Mouse (Mus musculus) liver, embryonic 12.5 days (tissue): ENCODE measurements around the gene Ptges3. TPM values are rescaled to one million over a fixed set of nuclear protein-coding genes. Genes with fewer than 3 reads are reported as not detected.
A peak's percentile ranks its signal among the peaks of the same experiment; 100 is the strongest.
"Not testable (repeated sequence)": the region's sequence is repeated elsewhere in the genome, so short reads cannot be mapped to it uniquely, and the experiment has no call there.

Experiments used
- ATAC-seq: fragments of 200-750 bp; cut with Nextera tagmentation; 2 replicates; pipeline ENCODE4 v1.8.0; 2017; ENCODE audit warnings: moderate number of reproducible peaks, mild to moderate bottlenecking, moderate library complexity
- H3K27ac ChIP-seq: fragments of 300-500 bp; sonication (generic); 2 replicates; pipeline ENCODE4 v1.5.1; 2016; ENCODE audit warnings: mild to moderate bottlenecking
- H3K27me3 ChIP-seq: fragments of 300-500 bp; sonication (generic); replicated peaks from 2 replicates; pipeline ENCODE4 v1.6.1; 2016; ENCODE audit warnings: mild to moderate bottlenecking, moderate library complexity
- H3K36me3 ChIP-seq: fragments of 300-500 bp; sonication (generic); 2 replicates; pipeline ENCODE4 v1.6.1; 2016; ENCODE audit warnings: mild to moderate bottlenecking, moderate library complexity
- H3K4me1 ChIP-seq: fragments of 300-500 bp; sonication (generic); 2 replicates; pipeline ENCODE4 v1.6.1; 2016
- H3K4me2 ChIP-seq: fragments of 300-500 bp; sonication (generic); 2 replicates; pipeline ENCODE4 v1.6.1; 2016; ENCODE audit warnings: mild to moderate bottlenecking, moderate library complexity
- H3K4me3 ChIP-seq: fragments of 300-500 bp; sonication (generic); 2 replicates; pipeline ENCODE4 v1.5.1; 2016; ENCODE audit warnings: mild to moderate bottlenecking, moderate library complexity
- H3K9ac ChIP-seq: fragments of 300-500 bp; sonication (generic); 2 replicates; pipeline ENCODE4 v1.6.1; 2016; ENCODE audit warnings: mild to moderate bottlenecking, moderate library complexity
- H3K9me3 ChIP-seq: fragments of 300-500 bp; sonication (generic); replicated peaks from 2 replicates; pipeline ENCODE4 v1.6.1; 2016; ENCODE audit warnings: mild to moderate bottlenecking, moderate library complexity
- WGBS: fragments of 180-500 bp; shearing (Covaris S2); methylation state at CpG from one replicate; pipeline ENCODE4 v1.1.7; 2016; ENCODE audit not compliant: insufficient replicate concordance; 5-methylcytosine and 5-hydroxymethylcytosine counted together
- polyA plus RNA-seq: library from polyadenylated mRNA; unstranded; fragments of >200 nt; fragmentation: Nextera tagmentation; extraction: Ambion mirVana; gene quantifications from 2 replicates; pipeline ENCODE4 v1.2.1, GENCODE M21; 2016

Ptges3 gene
- polyA plus RNA-seq, 1 experiment from 2014 or later, result 407 TPM

GRCm38 (mm10) chr10:128040293-128040692 is 18.5 kb upstream of the Ptges3 start:
- Histone ChIP-seq H3K27ac (peak overlapping the region; percentile 77; the same call in 1 of the 2 replicates), H3K4me2 (peak overlapping the region; percentile 85; the same call in 1 of the 2 replicates), H3K36me3 (peaks cover 81% of the 10 kb centered on the region), H3K27me3 (no peaks in the 10 kb centered on the region), H3K9me3 (no peaks in the 10 kb centered on the region), H3K4me3 (no peak overlapping the region), H3K9ac (peak overlapping the region; percentile 64; the same call in 1 of the 2 replicates), H3K4me1 (peaks cover 83% of the 10 kb centered on the region)
- WGBS, result 89% methylated on average over 5 of the region's 5 CpGs
- ATAC-seq, result no peak

GRCm38 (mm10) chr10:128041636-128042035 is 17.1 kb upstream of the Ptges3 start:
- no peak overlapping the region for H3K9ac ChIP-seq
- peaks cover 82% of the 10 kb centered on the region for H3K4me1 ChIP-seq
- no peak for ATAC-seq
- H3K4me2 ChIP-seq, result no peak overlapping the region
- 85% methylated on average over 4 of the region's 4 CpGs for WGBS
- H3K27ac ChIP-seq, result 0 out of 2 replicates have a peak overlapping the region, but pooled peaks have one; percentile 5
- H3K27me3 ChIP-seq, result no peaks in the 10 kb centered on the region
- peaks cover 95% of the 10 kb centered on the region for H3K36me3 ChIP-seq
- H3K4me3 ChIP-seq, result no peak overlapping the region
- no peaks in the 10 kb centered on the region for H3K9me3 ChIP-seq

- Histone ChIP-seq H3K4me1 (peaks cover 74% of the 10 kb centered on the region), H3K4me2 (no peak overlapping the region), H3K9me3 (no peaks in the 10 kb centered on the region), H3K4me3 (no peak overlapping the region), H3K27ac (no peak overlapping the region), H3K36me3 (peaks cover 97% of the 10 kb centered on the region), H3K9ac (no peak overlapping the region), H3K27me3 (no peaks in the 10 kb centered on the region)
- 87% methylated on average over 3 of the region's 3 CpGs for WGBS
- ATAC-seq, result no peak
Observed at GRCm38 (mm10) chr10:128042466-128042865, 16.3 kb upstream of the Ptges3 start.

- no peak for ATAC-seq
- Histone ChIP-seq H3K27ac (peak overlapping the region; percentile 47; the same call in 1 of the 2 replicates), H3K36me3 (peaks cover 99% of the 10 kb centered on the region), H3K4me1 (peaks cover 67% of the 10 kb centered on the region), H3K9me3 (no peaks in the 10 kb centered on the region), H3K27me3 (no peaks in the 10 kb centered on the region), H3K9ac (no peak overlapping the region), H3K4me2 (no peak overlapping the region), H3K4me3 (no peak overlapping the region)
- 57% methylated on average over 3 of the region's 3 CpGs for WGBS
Observed at GRCm38 (mm10) chr10:128043041-128043835, 15.5 kb upstream of the Ptges3 start.

- Histone ChIP-seq H3K4me3 (no peak overlapping the region), H3K27ac (no peak overlapping the region), H3K27me3 (no peaks in the 10 kb centered on the region), H3K36me3 (peaks cover 87% of the 10 kb centered on the region), H3K4me2 (no peak overlapping the region), H3K9me3 (no peaks in the 10 kb centered on the region), H3K4me1 (peaks cover 19% of the 10 kb centered on the region), H3K9ac (no peak overlapping the region)
- WGBS, result 92% methylated on average over 8 of the region's 8 CpGs
- no peak for ATAC-seq
Observed at GRCm38 (mm10) chr10:128048157-128048556, 10.6 kb upstream of the Ptges3 start.

GRCm38 (mm10) chr10:128049741-128050140 is 9.0 kb upstream of the Ptges3 start:
- WGBS, result 90% methylated on average over 2 of the region's 2 CpGs
- H3K36me3 ChIP-seq, result peaks cover 71% of the 10 kb centered on the region
- no peak for ATAC-seq

GRCm38 (mm10) chr10:128050355-128050754 is 8.4 kb upstream of the Ptges3 start:
- Histone ChIP-seq H3K9ac (no peak overlapping the region), H3K27ac (no peak overlapping the region), H3K36me3 (peaks cover 65% of the 10 kb centered on the region), H3K4me3 (no peak overlapping the region), H3K4me2 (no peak overlapping the region), H3K4me1 (no peaks in the 10 kb centered on the region), H3K9me3 (no peaks in the 10 kb centered on the region), H3K27me3 (no peaks in the 10 kb centered on the region)
- WGBS, result 78% methylated on average over 2 of the region's 2 CpGs
- no peak for ATAC-seq

More at GRCm38 (mm10) chr10:128049741-128050140, 9.0 kb upstream of the Ptges3 start:
- Histone ChIP-seq H3K4me3 (no peak overlapping the region), H3K27ac (no peak overlapping the region), H3K27me3 (no peaks in the 10 kb centered on the region), H3K4me2 (no peak overlapping the region), H3K9ac (no peak overlapping the region), H3K4me1 (peaks cover 4% of the 10 kb centered on the region), H3K9me3 (no peaks in the 10 kb centered on the region)

- WGBS, result 86% methylated on average over 5 of the region's 5 CpGs
- H3K36me3 ChIP-seq, result peaks cover 52% of the 10 kb centered on the region
- no peaks in the 10 kb centered on the region for H3K9me3 ChIP-seq
- H3K4me1 ChIP-seq, result no peaks in the 10 kb centered on the region
- H3K4me2 ChIP-seq, result no peak overlapping the region
- no peak for ATAC-seq
- H3K9ac ChIP-seq, result no peak overlapping the region
- no peak overlapping the region for H3K4me3 ChIP-seq
- no peak overlapping the region for H3K27ac ChIP-seq
- no peaks in the 10 kb centered on the region for H3K27me3 ChIP-seq
Observed at GRCm38 (mm10) chr10:128051589-128051988, 7.2 kb upstream of the Ptges3 start.

- H3K36me3 ChIP-seq, result peaks cover 47% of the 10 kb centered on the region
- H3K9me3 ChIP-seq, H3K4me1 ChIP-seq, H3K27ac ChIP-seq, H3K9ac ChIP-seq, H3K4me3 ChIP-seq, ATAC-seq, H3K27me3 ChIP-seq, H3K4me2 ChIP-seq: not testable (repeated sequence)
- 88% methylated on average over 1 of the region's 2 CpGs for WGBS
Observed at GRCm38 (mm10) chr10:128052136-128052535, 6.6 kb upstream of the Ptges3 start.

GRCm38 (mm10) chr10:128053001-128053400 is 5.8 kb upstream of the Ptges3 start:
- peaks cover 39% of the 10 kb centered on the region for H3K36me3 ChIP-seq
- no peaks in the 10 kb centered on the region for H3K27me3 ChIP-seq
- H3K4me1 ChIP-seq, result peaks cover 6% of the 10 kb centered on the region
- no peak overlapping the region for H3K4me3 ChIP-seq
- no peak overlapping the region for H3K4me2 ChIP-seq
- no peak overlapping the region for H3K27ac ChIP-seq
- no peak for ATAC-seq
- H3K9ac ChIP-seq, result no peak overlapping the region
- 83% methylated on average over 8 of the region's 8 CpGs for WGBS
- H3K9me3 ChIP-seq, result no peaks in the 10 kb centered on the region

GRCm38 (mm10) chr10:128058184-128058583 is 570 bp upstream of the Ptges3 start:
- Histone ChIP-seq H3K4me3 (peak overlapping the region; percentile 84), H3K36me3 (peaks cover 21% of the 10 kb centered on the region), H3K27ac (peak overlapping the region; percentile 99), H3K27me3 (no peaks in the 10 kb centered on the region), H3K4me2 (peak overlapping the region; percentile 96), H3K4me1 (peaks cover 39% of the 10 kb centered on the region), H3K9me3 (no peaks in the 10 kb centered on the region), H3K9ac (peak overlapping the region; percentile 96)
- WGBS, result under 1% methylated on average over 18 of the region's 18 CpGs
- no peak for ATAC-seq

GRCm38 (mm10) chr10:128059207-128059981 is 640 bp downstream of the Ptges3 start:
- WGBS, result 1% methylated on average over 60 of the region's 62 CpGs
- H3K36me3 ChIP-seq, result peaks cover 31% of the 10 kb centered on the region
- H3K4me2 ChIP-seq, result peak overlapping the region; percentile 96
- H3K27ac ChIP-seq, result peak overlapping the region; percentile 99
- peak overlapping the region; percentile 84 for H3K4me3 ChIP-seq
- no peaks in the 10 kb centered on the region for H3K9me3 ChIP-seq
- H3K27me3 ChIP-seq, result no peaks in the 10 kb centered on the region
- peak overlapping the region; percentile 96 for H3K9ac ChIP-seq
- H3K4me1 ChIP-seq, result peaks cover 50% of the 10 kb centered on the region
- ATAC-seq, result peak; percentile 67
